Mouse (Mus musculus) cerebellum, adult 9-10 months (tissue): ENCODE measurements around the gene Esr1.
"Not testable (repeated sequence)": the region's sequence is repeated elsewhere in the genome, so short reads cannot be mapped to it uniquely, and the experiment has no call there.

Source experiments
- DNase-seq: peaks from one replicate; pipeline ENCODE4 v3.0.0; 2022

Esr1 gene

DNA sequence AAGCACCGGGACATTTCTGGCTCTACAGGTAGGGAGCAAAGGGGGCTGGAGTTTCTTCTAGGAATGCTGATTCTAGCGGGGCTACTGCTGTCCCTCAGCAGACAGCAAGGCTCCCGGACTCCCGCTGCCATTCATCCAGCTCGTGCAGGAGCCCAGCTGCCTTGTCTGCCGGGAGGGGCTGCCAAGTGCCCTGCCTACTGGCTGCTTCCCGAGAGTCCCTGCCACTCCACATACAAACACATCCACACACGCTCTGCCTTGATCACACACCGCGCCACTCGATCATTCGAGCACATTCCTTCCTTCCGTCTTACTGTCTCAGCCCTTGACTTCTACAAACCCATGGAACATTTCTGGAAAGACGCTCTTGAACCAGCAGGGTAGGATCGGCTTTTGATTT lies 98.5 kb downstream of the Esr1 start:
- DNase-seq = peak; percentile 5

- DNase-seq = no peak
Measured at GRCm38 (mm10) chr10:4711434-4711833, 100.0 kb downstream of the Esr1 start.

GRCm38 (mm10) chr10:4712061-4712908 lies 100.9 kb downstream of the Esr1 start:
- no peak for DNase-seq

- no peak for DNase-seq
Measured at GRCm38 (mm10) chr10:4713398-4713797, 102.0 kb downstream of the Esr1 start.

DNA sequence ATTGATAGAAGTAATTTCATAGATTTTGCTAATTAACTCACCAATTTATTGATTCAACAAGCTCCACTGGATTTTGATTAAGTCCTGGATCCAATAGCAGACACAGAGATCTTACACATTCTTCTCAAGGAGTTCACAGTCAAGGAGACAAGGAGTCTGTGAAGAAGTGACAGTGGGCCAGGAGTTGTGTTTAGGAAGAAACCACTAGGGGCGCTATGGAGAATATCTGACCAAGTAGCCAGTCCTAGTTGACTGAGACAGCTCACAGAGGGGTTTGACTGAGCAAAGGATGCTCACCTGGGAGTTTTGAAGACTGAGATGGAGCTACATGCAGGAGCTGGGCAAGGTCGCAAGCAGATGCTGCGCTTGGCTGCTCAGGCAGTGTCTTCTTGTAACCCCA lies 113.5 kb downstream of the Esr1 start:
- DNase-seq = peak; percentile 11

- no peak for DNase-seq
Measured at GRCm38 (mm10) chr10:4726141-4726540, 114.7 kb downstream of the Esr1 start.

DNA sequence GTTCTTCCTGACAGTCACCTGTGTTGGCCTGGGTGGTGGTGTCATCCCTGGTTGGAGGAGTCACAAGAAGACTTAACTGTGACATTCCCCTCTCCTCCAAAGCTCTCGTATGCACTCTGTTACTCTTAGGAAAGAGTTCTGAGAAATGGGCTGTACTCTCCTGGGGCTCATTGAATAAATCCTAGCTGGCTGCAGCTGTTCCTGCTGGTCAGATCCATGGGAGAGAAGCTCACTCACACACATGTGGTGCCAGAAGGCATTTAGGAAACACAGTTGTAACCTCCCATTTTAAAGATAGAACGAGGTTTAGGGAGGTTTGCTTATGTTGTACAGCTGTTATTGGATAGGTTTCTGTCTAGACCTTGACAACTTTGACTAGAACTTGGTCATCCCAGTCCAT lies 120.9 kb downstream of the Esr1 start:
- DNase-seq = no peak

DNA sequence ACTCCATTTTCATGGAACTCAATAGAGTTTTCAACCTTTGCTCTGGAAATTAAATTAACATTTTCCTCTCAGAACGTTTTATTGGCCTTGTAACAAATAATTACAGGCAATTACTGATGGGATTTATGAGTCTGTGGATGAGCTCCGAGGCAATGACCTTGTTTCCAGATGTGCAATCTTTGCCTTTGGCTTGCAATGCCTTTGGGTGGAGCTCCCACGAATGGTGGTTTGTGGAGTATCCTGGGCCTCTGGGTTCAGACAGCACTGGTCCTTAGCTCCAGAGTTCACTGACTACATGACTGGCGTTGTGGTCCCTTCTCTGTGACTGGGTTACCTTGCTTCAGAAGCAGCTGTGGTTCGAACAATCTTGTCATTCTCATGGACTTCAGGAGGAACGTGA lies 122.6 kb downstream of the Esr1 start:
- DNase-seq = no peak

- DNase-seq = no peak
Measured at GRCm38 (mm10) chr10:4734942-4735341, 123.5 kb downstream of the Esr1 start.

GRCm38 (mm10) chr10:4738311-4738710 lies 126.9 kb downstream of the Esr1 start:
- no peak for DNase-seq

- DNase-seq = not testable (repeated sequence)
Measured at GRCm38 (mm10) chr10:4751091-4751490, 139.7 kb downstream of the Esr1 start.

GRCm38 (mm10) chr10:4752977-4753376 lies 141.6 kb downstream of the Esr1 start:
- no peak for DNase-seq

GRCm38 (mm10) chr10:4775541-4775940 lies 164.1 kb downstream of the Esr1 start:
- DNase-seq = no peak

DNA sequence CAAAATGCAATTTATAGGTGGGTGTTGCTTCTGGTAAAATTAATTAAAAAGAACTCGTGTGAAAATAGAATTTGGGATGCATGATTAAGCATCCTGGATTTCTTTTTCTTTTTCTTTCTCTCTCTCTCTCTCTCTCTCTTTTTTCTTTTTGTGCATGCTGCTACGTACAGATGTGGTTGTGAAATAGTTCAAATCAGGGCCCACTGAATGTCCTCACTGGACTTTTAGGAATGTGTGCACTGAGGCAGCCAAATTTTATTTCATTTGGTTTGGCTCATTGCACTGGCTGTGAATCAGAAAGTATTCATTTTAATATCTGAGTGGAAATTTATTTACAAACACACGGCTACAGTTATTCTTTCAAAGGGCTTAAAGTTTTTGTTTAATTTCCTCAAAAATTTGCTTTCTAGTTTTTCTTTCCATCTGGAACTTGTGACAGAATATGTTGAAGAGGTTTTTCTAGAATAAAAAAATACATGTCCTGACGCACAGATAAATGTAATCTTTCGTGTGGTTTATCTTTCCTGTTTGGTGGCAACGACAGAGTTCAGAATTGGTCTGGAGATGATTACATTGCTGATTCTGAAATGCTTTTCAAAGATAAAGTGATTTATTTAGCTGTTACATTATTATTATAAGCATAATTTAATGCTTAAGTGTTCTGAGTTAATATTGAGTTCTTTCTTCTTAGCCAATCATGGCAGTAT lies 164.8 kb downstream of the Esr1 start:
- DNase-seq = no peak

- DNase-seq = no peak
Measured at GRCm38 (mm10) chr10:4776714-4777090, 165.3 kb downstream of the Esr1 start.

GRCm38 (mm10) chr10:4777996-4778395 lies 166.6 kb downstream of the Esr1 start:
- no peak for DNase-seq

DNA sequence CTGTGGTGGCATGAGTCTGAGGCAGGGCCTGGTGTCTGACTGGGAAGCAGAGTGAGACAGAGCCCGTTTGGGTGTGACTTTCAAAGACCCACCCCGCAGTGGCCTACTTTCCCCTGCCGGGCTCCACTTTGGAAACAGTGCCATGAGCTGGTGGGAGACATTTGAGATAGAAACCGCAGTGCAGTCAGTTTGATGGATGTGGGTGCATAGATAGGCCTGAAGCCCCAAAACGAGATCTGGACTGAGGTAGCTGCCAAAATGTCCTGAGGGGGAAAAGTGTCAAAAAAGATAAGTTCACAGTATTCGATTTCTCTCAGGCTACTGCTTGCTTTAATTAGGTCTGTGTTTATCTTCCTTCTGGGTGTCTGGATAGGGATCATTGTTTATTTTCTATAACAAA lies 169.5 kb downstream of the Esr1 start:
- DNase-seq = no peak

GRCm38 (mm10) chr10:4787003-4787628 lies 175.7 kb downstream of the Esr1 start:
- DNase-seq = no peak

DNA sequence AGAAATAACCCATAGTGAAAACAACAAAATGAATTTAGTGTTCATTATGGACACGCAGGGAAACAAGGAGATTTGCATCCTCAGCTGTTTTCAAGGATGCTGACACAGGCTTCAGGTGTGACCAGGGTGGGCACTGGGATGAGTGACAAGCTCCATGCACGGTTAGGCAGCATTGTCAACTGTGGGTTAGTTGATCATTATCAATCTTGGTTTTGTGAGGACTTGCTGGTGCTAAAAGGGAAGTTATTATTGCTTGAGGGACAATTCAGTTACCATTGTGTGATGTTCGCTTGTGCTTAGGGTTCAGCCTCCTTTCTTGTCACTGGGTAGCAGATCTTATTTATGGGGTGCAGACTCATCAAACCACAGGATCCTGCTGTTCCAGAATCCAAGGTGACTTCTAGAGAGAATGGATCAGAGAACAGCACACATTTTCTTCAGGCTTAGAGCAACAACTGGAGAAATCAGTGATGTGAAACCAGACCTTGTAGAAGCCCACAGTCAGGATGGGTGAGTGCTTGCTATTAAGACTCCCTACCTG lies 186.9 kb downstream of the Esr1 start:
- no peak for DNase-seq

GRCm38 (mm10) chr10:4824366-4824765 lies 213.0 kb downstream of the Esr1 start:
- no peak for DNase-seq

- DNase-seq = peak; percentile 2
Measured at GRCm38 (mm10) chr10:4830592-4830991, 219.2 kb downstream of the Esr1 start.

- no peak for DNase-seq
Measured at GRCm38 (mm10) chr10:4838099-4838498, 226.7 kb downstream of the Esr1 start.

DNA sequence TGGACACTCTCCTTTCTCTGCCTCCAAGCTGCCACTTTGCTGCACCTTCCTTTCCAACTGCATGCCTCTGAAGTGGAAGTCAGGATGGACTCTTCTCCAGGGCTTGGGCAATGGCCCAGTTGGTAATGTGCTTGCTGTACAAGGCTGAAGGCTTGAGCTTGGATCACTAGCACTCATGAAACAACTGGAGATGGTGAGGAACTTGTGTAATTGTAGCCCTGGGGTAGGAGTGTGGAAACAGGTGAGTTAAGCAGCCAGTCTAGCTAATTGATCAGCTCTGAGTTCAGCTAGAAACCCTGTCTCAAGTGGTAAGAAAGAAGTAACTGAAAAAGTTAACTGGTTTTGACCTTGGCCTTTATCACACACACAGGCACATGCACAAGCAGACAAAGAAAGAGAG lies 229.6 kb downstream of the Esr1 start:
- no peak for DNase-seq

- no peak for DNase-seq
Measured at GRCm38 (mm10) chr10:4847523-4847922, 236.1 kb downstream of the Esr1 start.
